Mouse (Mus musculus) left cerebral cortex, adult 9 months (tissue): ENCODE results near the gene Tbc1d17.

Experiments used
- DNase-seq, 2 experiments: peaks; one replicate each; pipeline ENCODE4 v3.0.0; 2022; ENCODE audit warnings: low spot score in 2 of 2

Tbc1d17 gene

GRCm38 (mm10) chr7:44824872-44825271 lies 24.0 kb downstream of the Tbc1d17 start:
- peak in 1 of 2 experiments; percentile 79 for DNase-seq

- DNase-seq: no peak
Measured at GRCm38 (mm10) chr7:44823409-44823808, 25.5 kb downstream of the Tbc1d17 start.

- peak in 1 of 2 experiments; percentile 1 for DNase-seq
Measured at GRCm38 (mm10) chr7:44821666-44822448, 27.0 kb downstream of the Tbc1d17 start.

- DNase-seq: no peak
Measured at GRCm38 (mm10) chr7:44820525-44820924, 28.4 kb downstream of the Tbc1d17 start.

GRCm38 (mm10) chr7:44819863-44820262 lies 29.0 kb downstream of the Tbc1d17 start:
- DNase-seq: no peak

GRCm38 (mm10) chr7:44819391-44819790 lies 29.5 kb downstream of the Tbc1d17 start:
- DNase-seq: no peak

- peak in 1 of 2 experiments; percentile 26 for DNase-seq
Measured at GRCm38 (mm10) chr7:44818751-44819235, 30.1 kb downstream of the Tbc1d17 start.

GRCm38 (mm10) chr7:44818164-44818563 lies 30.7 kb downstream of the Tbc1d17 start:
- DNase-seq: no peak

- no peak for DNase-seq
Measured at GRCm38 (mm10) chr7:44817441-44817840, 31.4 kb downstream of the Tbc1d17 start.

- DNase-seq: no peak
Measured at GRCm38 (mm10) chr7:44816470-44817021, 32.3 kb downstream of the Tbc1d17 start, which contains the start of gene Atf5. Atf5 (minus strand) TSS chr7:44816658.

- DNase-seq: peak; percentile 95 to 98
Measured at GRCm38 (mm10) chr7:44815721-44816469, 33.0 kb downstream of the Tbc1d17 start, which contains the start of the genes Nup62 and Il4i1. Nup62 (plus strand) TSS chr7:44816088. Il4i1 (plus strand) TSS chr7:44816387.

GRCm38 (mm10) chr7:44814952-44815553 lies 33.8 kb downstream of the Tbc1d17 start:
- DNase-seq: no peak

GRCm38 (mm10) chr7:44814423-44814822 lies 34.5 kb downstream of the Tbc1d17 start:
- DNase-seq: no peak

GRCm38 (mm10) chr7:44813985-44814384 lies 34.9 kb downstream of the Tbc1d17 start:
- DNase-seq: no peak

GRCm38 (mm10) chr7:44812651-44813325 lies 36.1 kb downstream of the Tbc1d17 start:
- no peak for DNase-seq

GRCm38 (mm10) chr7:44810819-44811557 lies 37.9 kb downstream of the Tbc1d17 start:
- DNase-seq: no peak

GRCm38 (mm10) chr7:44810365-44810764 lies 38.5 kb downstream of the Tbc1d17 start:
- no peak for DNase-seq

- DNase-seq: no peak
Measured at GRCm38 (mm10) chr7:44809466-44809865, 39.4 kb downstream of the Tbc1d17 start.

- no peak for DNase-seq
Measured at GRCm38 (mm10) chr7:44808927-44809326, 40.0 kb downstream of the Tbc1d17 start.

GRCm38 (mm10) chr7:44792781-44793180 lies 56.1 kb downstream of the Tbc1d17 start:
- no peak for DNase-seq
